In the genomic region with DNA sequence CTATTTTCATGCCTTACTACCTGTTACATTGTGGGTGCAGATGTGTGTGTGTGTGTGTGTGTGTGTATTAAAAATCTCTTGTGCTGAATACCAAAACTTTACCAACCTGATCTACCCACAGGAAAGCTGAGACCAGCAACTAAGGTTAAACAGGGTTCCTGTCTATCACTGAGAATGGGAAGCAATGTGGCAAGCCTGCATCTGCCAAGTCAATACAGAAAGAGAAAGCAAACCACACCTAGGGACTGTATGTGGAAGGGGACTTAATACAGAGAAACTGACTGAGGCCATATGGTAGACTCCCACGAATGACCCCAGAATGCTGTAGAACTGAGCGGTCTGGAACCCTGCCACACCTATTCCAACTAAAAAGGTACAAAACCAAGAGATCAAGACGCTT, we compare ENCODE assay signal across 16 mouse cellular contexts. TPM values are rescaled to one million over a fixed set of nuclear protein-coding genes. Genes with fewer than 3 reads are reported as not detected.
"Had no signal": no experiment of that assay in that cellular context is flagged by ENCODE, and none has a peak within 500 bp of the region (broad histone marks: within the 10 kb centered on the region; RNA-seq: fewer than 3 reads in every experiment).

No protein-coding gene starts in this region.

- H3K27ac ChIP-seq: kidney, postnatal 0 days; liver, embryonic 15.5 days; midbrain, embryonic 10.5 days; neural tube, embryonic 12.5 days had no signal

- DNase-seq: kidney, adult 8-10 months; kidney, postnatal 36 days; lung, adult 2 months; lung, postnatal 36 days; right cerebral cortex, postnatal 14 days; thymus, postnatal 36 days had no signal

- H3K4me3 ChIP-seq: liver, embryonic 15.5 days; midbrain, embryonic 10.5 days; midbrain, embryonic 15.5 days; neural tube, embryonic 12.5 days had no signal

- H3K4me2 ChIP-seq: liver, embryonic 11.5 days; liver, embryonic 15.5 days; midbrain, embryonic 15.5 days; neural tube, embryonic 12.5 days had no signal

- H3K9me3 ChIP-seq: liver, embryonic 15.5 days; midbrain, embryonic 10.5 days; midbrain, embryonic 15.5 days; neural tube, embryonic 12.5 days had no signal

- ATAC-seq: intestine, postnatal 0 days; lung, postnatal 0 days had no signal

- H3K9ac ChIP-seq: liver, embryonic 15.5 days; midbrain, embryonic 15.5 days; neural tube, embryonic 12.5 days had no signal

- H3K27me3 ChIP-seq: liver, embryonic 15.5 days; midbrain, embryonic 15.5 days; neural tube, embryonic 12.5 days had no signal

- H3K36me3 ChIP-seq: liver, embryonic 15.5 days; midbrain, embryonic 10.5 days; midbrain, embryonic 15.5 days; neural tube, embryonic 12.5 days had no signal

- H3K4me1 ChIP-seq: liver, embryonic 15.5 days had no signal

RNA-seq across cellular contexts. Expression of a gene that starts 42.4 kb away (rescaled TPM):
- total RNA-seq: monocyte, adult 5-6 weeks; neutrophil, adult 5-6 weeks had no signal
